Comparison of ENCODE assay signal across 8 mouse cellular contexts in the genomic region with DNA sequence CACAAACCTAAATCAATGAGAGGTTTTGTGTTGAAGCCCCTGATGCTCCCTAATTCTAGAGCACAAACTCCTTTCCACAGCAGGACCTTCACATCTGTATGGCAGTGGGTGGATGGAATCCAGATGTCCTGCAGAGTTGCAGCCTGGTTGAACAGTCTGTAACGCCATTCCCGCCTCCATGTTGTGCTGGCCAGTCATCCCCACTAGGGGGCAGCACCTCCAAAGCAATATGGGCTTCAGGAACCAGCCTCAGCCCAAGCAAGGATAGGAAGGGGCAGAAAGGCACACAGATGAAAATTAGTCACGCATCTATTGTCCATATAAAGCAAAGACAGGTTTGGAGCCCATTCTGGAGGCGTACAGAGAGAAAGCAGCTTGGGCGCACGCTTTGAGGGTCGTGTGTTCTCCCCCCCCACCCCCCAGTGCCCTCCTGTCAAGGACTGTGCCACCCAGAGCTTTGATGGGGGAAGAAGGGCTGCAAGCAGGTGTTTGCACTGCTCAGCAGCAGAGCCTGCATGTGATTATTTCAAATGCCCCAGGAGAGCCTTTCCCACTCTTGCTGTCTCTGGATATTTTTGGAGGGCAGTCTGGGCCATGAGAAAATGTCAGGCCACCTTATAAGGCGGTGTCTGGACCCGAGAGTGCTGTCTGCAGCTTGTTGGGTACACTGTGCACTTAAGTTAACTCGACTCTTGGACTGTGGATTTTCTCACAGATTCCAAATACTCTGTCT. TPM values are rescaled to one million over a fixed set of nuclear protein-coding genes. Genes with fewer than 3 reads are reported as not detected.
DNase-seq lines count a peak whose midpoint lies in the region; ATAC-seq lines count a peak whose summit lies in the region.

No protein-coding gene starts in this region.

- H3K27me3 ChIP-seq in midbrain, embryonic 10.5 days (ENCODE audit: low read depth, poor library complexity, severe bottlenecking) = no peaks in the 10 kb centered on the region

- peaks cover 8% of the 10 kb centered on the region for H3K4me1 ChIP-seq in midbrain, embryonic 10.5 days

- no peak overlapping the region; the same call in 1 of the 2 replicates for H3K4me3 ChIP-seq in midbrain, embryonic 10.5 days

- ATAC-seq in activated CD4-positive, CD25-positive, alpha-beta regulatory T cell, adult 4 months = peak; percentile 54
- ATAC-seq in erythroblast, adult 5-6 weeks (replicated peaks; ENCODE audit: low FRiP score, poor library complexity, severe bottlenecking) = no peak

- peaks cover 16% of the 10 kb centered on the region for H3K36me3 ChIP-seq in midbrain, embryonic 10.5 days

- 35% methylated on average over 10 of the region's 10 CpGs for WGBS in midbrain, embryonic 10.5 days

- peak overlapping the region; percentile 60 for H3K27ac ChIP-seq in midbrain, embryonic 10.5 days (replicated peaks)

- H3K9me3 ChIP-seq in midbrain, embryonic 10.5 days (replicated peaks) = no peaks in the 10 kb centered on the region

- DNase-seq in cerebellum, postnatal 4 days (ENCODE audit: low spot score in 2 of 2) = peak; percentile 94 to 95
- peak; percentile 63 to 67 for DNase-seq in gastrocnemius, adult 8-10 months (ENCODE audit: low spot score in 2 of 2)
- DNase-seq in hindlimb bud, embryonic 11.5 days (ENCODE audit: extremely low spot score, low read depth, low spot score) = peak; percentile 87
- peak; percentile 60 to 88 for DNase-seq in left cerebral cortex, adult 8-10 months (ENCODE audit: low spot score in 2 of 2)
- peak; percentile 88 for DNase-seq in midbrain, embryonic 10.5 days (ENCODE audit: low spot score)
- peak; percentile 93 for DNase-seq in right cerebral cortex, postnatal 4 days

RNA-seq across cellular contexts. Expression of a gene that starts 44.1 kb away (rescaled TPM):
- polyA plus RNA-seq in activated CD4-positive, CD25-positive, alpha-beta regulatory T cell, adult 4 months (2017; shearing (Covaris generic)) = under 1 TPM; 0.19 to 0.22 TPM
- total RNA-seq in gastrocnemius, adult 8-10 months (2022) = 1 to 10 TPM; 1.2 to 2.9 (median 1.9) TPM
- total RNA-seq in left cerebral cortex, adult 8-10 months (2022) = 100 to 1,000 TPM; 198 to 240 (median 222) TPM
- 0.72 and 1.8 TPM in 2 replicates for polyA plus RNA-seq in midbrain, embryonic 10.5 days (2016; fragmentation: Nextera tagmentation; extraction: Ambion mirVana)
- not detected in 2 replicates for total RNA-seq in erythroblast, adult 5-6 weeks (2015; ENCODE audit: low replicate concordance)
- total RNA-seq in erythroblast, adult 5-6 weeks (2017; ENCODE audit: low replicate concordance) = under 0.01 TPM in 1 of 2 replicates, not detected in the other

Comparison
In these comparisons a context has a peak if more than half of its experiments do, and no peak if none do; other contexts are left out.
1. RNA of a gene that starts 44.1 kb away (total RNA-seq): 198 to 240 TPM in left cerebral cortex, adult 8-10 months; 1.2 to 2.9 TPM in gastrocnemius, adult 8-10 months and under 0.01 TPM in erythroblast, adult 5-6 weeks; every median in the first group is over 10 times any median in the second.
2. Peak in every context shown above with its lines, with median percentiles within 50 percentile points of each other: DNase-seq.